In the genomic region with DNA sequence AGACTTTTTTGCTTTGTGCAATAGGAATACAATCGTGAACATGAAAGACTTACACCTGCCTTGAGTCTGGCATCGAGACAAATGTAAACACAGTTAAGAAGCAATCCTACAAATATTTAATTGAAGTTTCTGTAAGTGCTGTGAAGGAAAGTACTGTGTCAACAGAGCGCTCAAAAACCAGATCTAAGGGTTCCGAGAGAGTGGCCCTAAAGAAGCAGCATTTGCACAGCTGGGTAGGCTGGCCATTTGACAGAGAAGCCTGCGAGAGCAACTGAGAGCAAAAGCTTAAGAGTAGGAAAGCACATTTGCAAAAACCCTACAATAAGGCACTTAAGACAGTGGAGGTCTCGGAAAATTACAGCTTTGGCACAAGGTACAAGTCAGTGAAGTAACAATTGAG, we compare ENCODE assay signal across 19 mouse cellular contexts. TPM values are rescaled to one million over a fixed set of nuclear protein-coding genes. Genes with fewer than 3 reads are reported as not detected.
"Had no signal": no experiment of that assay in that cellular context is flagged by ENCODE, and none has a peak within 500 bp of the region (broad histone marks: within the 10 kb centered on the region; RNA-seq: fewer than 3 reads in every experiment).

No protein-coding gene starts in this region.

- H3K36me3 ChIP-seq: limb, embryonic 15.5 days; liver, embryonic 12.5 days; midbrain, embryonic 13.5 days; neural tube, embryonic 12.5 days had no signal

- DNase-seq: kidney, adult 8-10 months; kidney, postnatal 25 days; retina, postnatal 1 day; right cerebral cortex, postnatal 4 days; thymus, adult 2 months; thymus, postnatal 25 days had no signal

- H3K4me1 ChIP-seq: limb, embryonic 15.5 days; midbrain, embryonic 13.5 days; neural tube, embryonic 12.5 days had no signal

- H3K9ac ChIP-seq: limb, embryonic 15.5 days; liver, embryonic 12.5 days; midbrain, embryonic 13.5 days; neural tube, embryonic 12.5 days had no signal

- H3K4me3 ChIP-seq: left cerebral cortex, adult 2 months; limb, embryonic 15.5 days; liver, embryonic 12.5 days; midbrain, embryonic 13.5 days; neural tube, embryonic 12.5 days had no signal

- H3K4me2 ChIP-seq: limb, embryonic 15.5 days; liver, embryonic 12.5 days; midbrain, embryonic 13.5 days; neural tube, embryonic 12.5 days had no signal

- H3K27ac ChIP-seq: left cerebral cortex, adult 2 months; limb, embryonic 15.5 days; midbrain, embryonic 13.5 days; neural tube, embryonic 12.5 days had no signal

- H3K27me3 ChIP-seq: limb, embryonic 15.5 days; liver, embryonic 12.5 days; midbrain, embryonic 13.5 days; neural tube, embryonic 12.5 days had no signal

- ATAC-seq: inflammation-experienced regulatory T-cells, adult 6 months; intestine, postnatal 0 days; liver, embryonic 12.5 days; midbrain, embryonic 13.5 days had no signal

- H3K9me3 ChIP-seq: limb, embryonic 15.5 days; liver, embryonic 12.5 days; midbrain, embryonic 13.5 days; neural tube, embryonic 12.5 days had no signal

RNA-seq across cellular contexts. Expression of gene Gif, which starts 23.1 kb away (rescaled TPM):
- polyA plus RNA-seq: inflammation-experienced regulatory T-cells, adult 6 months; intestine, postnatal 0 days; kidney, embryonic 16.5 days; limb, embryonic 11.5 days; limb, embryonic 15.5 days; liver, embryonic 12.5 days; liver, embryonic 16.5 days; midbrain, embryonic 13.5 days; neural tube, embryonic 12.5 days; spleen, adult 2 months; urinary bladder, adult 2 months had no signal

RNA-seq across cellular contexts. Expression of gene Oosp3, which starts 27.4 kb away (rescaled TPM):
- polyA plus RNA-seq: inflammation-experienced regulatory T-cells, adult 6 months; intestine, postnatal 0 days; kidney, embryonic 16.5 days; limb, embryonic 11.5 days; limb, embryonic 15.5 days; liver, embryonic 12.5 days; liver, embryonic 16.5 days; midbrain, embryonic 13.5 days; neural tube, embryonic 12.5 days; spleen, adult 2 months; testis, adult 2 months; thymus, adult 2 months; urinary bladder, adult 2 months had no signal

RNA-seq across cellular contexts. Expression of gene Oosp1, which starts 33.3 kb away (rescaled TPM):
- polyA plus RNA-seq: inflammation-experienced regulatory T-cells, adult 6 months; intestine, postnatal 0 days; kidney, embryonic 16.5 days; limb, embryonic 11.5 days; limb, embryonic 15.5 days; liver, embryonic 12.5 days; liver, embryonic 16.5 days; midbrain, embryonic 13.5 days; neural tube, embryonic 12.5 days; testis, adult 2 months; urinary bladder, adult 2 months had no signal
